Mouse (Mus musculus) kidney, embryonic 14.5 days (tissue): Measurements from ENCODE around the gene H3f3b. TPM values are rescaled to one million over a fixed set of nuclear protein-coding genes. Genes with fewer than 3 reads are reported as not detected.

Source experiments
- ATAC-seq: fragments of 200-750 bp; cut with Nextera tagmentation; 2 replicates; pipeline ENCODE4 v1.8.0; 2017; ENCODE audit warnings: moderate number of reproducible peaks, mild to moderate bottlenecking, moderate TSS enrichment, moderate library complexity; ENCODE audit not compliant: low FRiP score, low TSS enrichment
- H3K27ac ChIP-seq: fragments of 300-500 bp; sonication (generic); 2 replicates; pipeline ENCODE4 v1.5.1; 2014; ENCODE audit warnings: low read depth, mild to moderate bottlenecking, low read length, moderate library complexity, mixed read lengths
- H3K27me3 ChIP-seq: fragments of 300-500 bp; sonication (generic); 2 replicates; pipeline ENCODE4 v1.6.1; 2014; ENCODE audit warnings: mild to moderate bottlenecking, low read length; ENCODE audit not compliant: control insufficient read depth, insufficient read depth
- H3K36me3 ChIP-seq: fragments of 300-500 bp; sonication (generic); 2 replicates; pipeline ENCODE4 v1.6.1; 2014; ENCODE audit warnings: low read length, mixed read lengths; ENCODE audit not compliant: control insufficient read depth, insufficient read depth
- H3K4me1 ChIP-seq: fragments of 300-500 bp; sonication (generic); 2 replicates; pipeline ENCODE4 v1.6.1; 2014; ENCODE audit warnings: low read length, mixed read lengths; ENCODE audit not compliant: control insufficient read depth, insufficient read depth
- H3K4me2 ChIP-seq: fragments of 300-500 bp; sonication (generic); replicated peaks from 2 replicates; pipeline ENCODE4 v1.6.1; 2014; ENCODE audit warnings: low read depth, mild to moderate bottlenecking, low read length
- H3K4me3 ChIP-seq: fragments of 300-500 bp; sonication (generic); 2 replicates; pipeline ENCODE4 v1.5.1; 2014; ENCODE audit warnings: mild to moderate bottlenecking, low read length
- H3K9ac ChIP-seq: fragments of 300-500 bp; sonication (generic); 2 replicates; pipeline ENCODE4 v1.6.1; 2014; ENCODE audit warnings: low read depth, mild to moderate bottlenecking, low read length, moderate library complexity
- H3K9me3 ChIP-seq: fragments of 300-500 bp; sonication (generic); 2 replicates; pipeline ENCODE4 v1.6.1; 2016; ENCODE audit warnings: low read length; ENCODE audit not compliant: control insufficient read depth
- WGBS: fragments of 180-500 bp; shearing (Covaris S2); extraction: QIAGEN DNeasy Blood & Tissue Kit; methylation state at CpG from one replicate; pipeline ENCODE4 v1.1.7; 2014; 5-methylcytosine and 5-hydroxymethylcytosine counted together
- polyA plus RNA-seq: library from polyadenylated mRNA; unstranded; fragments of >200 nt; fragmentation: Nextera tagmentation; extraction: Ambion mirVana; gene quantifications from 2 replicates; pipeline ENCODE4 v1.2.1, GENCODE M21; 2014

The H3f3b gene
- polyA plus RNA-seq, 1 experiment from 2014 or later = 1,881 TPM

GRCm38 (mm10) chr11:116037826-116038225, 10.1 kb upstream of the H3f3b start:
- Histone ChIP-seq H3K27ac (no peak overlapping the region), H3K4me1 (0 out of 2 replicates have a peak, but pooled peaks cover under 1% of the 10 kb centered on the region), H3K27me3 (no peaks in the 10 kb centered on the region), H3K9ac (no peak overlapping the region), H3K36me3 (peaks cover 35% of the 10 kb centered on the region), H3K4me2 (no peak overlapping the region), H3K9me3 (no peaks in the 10 kb centered on the region), H3K4me3 (no peak overlapping the region)
- ATAC-seq = no peak
- 91% methylated on average over 9 of the region's 9 CpGs for WGBS

GRCm38 (mm10) chr11:116036671-116037070, 8.9 kb upstream of the H3f3b start:
- no peak for ATAC-seq
- Histone ChIP-seq H3K9me3 (no peaks in the 10 kb centered on the region), H3K36me3 (peaks cover 34% of the 10 kb centered on the region), H3K27ac (no peak overlapping the region), H3K4me2 (no peak overlapping the region), H3K4me1 (peaks cover 6% of the 10 kb centered on the region), H3K27me3 (no peaks in the 10 kb centered on the region), H3K4me3 (no peak overlapping the region), H3K9ac (no peak overlapping the region)
- WGBS = 55% methylated on average over 3 of the region's 3 CpGs

- Histone ChIP-seq H3K4me3 (no peak overlapping the region), H3K27me3 (no peaks in the 10 kb centered on the region), H3K9me3 (no peaks in the 10 kb centered on the region), H3K9ac (no peak overlapping the region), H3K27ac (no peak overlapping the region), H3K36me3 (peaks cover 22% of the 10 kb centered on the region), H3K4me1 (peaks cover 15% of the 10 kb centered on the region), H3K4me2 (no peak overlapping the region)
- ATAC-seq = no peak
- 94% methylated on average over 6 of the region's 6 CpGs for WGBS
These were observed 6.8 kb upstream of the H3f3b start for GRCm38 (mm10) chr11:116034584-116034983.

GRCm38 (mm10) chr11:116030898-116031845, 3.4 kb upstream of the H3f3b start:
- WGBS = 25% methylated on average over 14 of the region's 14 CpGs
- ATAC-seq = peak; percentile 20
- peak overlapping the region; percentile 66 for H3K4me3 ChIP-seq
- H3K27ac ChIP-seq = peak overlapping the region; percentile 97
- H3K27me3 ChIP-seq = no peaks in the 10 kb centered on the region
- H3K9ac ChIP-seq = peak overlapping the region; percentile 86
- H3K4me1 ChIP-seq = peaks cover 18% of the 10 kb centered on the region
- no peaks in the 10 kb centered on the region for H3K9me3 ChIP-seq
- peak overlapping the region; percentile 87 for H3K4me2 ChIP-seq
- peaks cover 11% of the 10 kb centered on the region for H3K36me3 ChIP-seq

GRCm38 (mm10) chr11:116030088-116030897, 2.5 kb upstream of the H3f3b start, which contains the start of gene Unk:
Unk (plus strand) TSS chr11:116030322.
- ATAC-seq = peak; percentile 95
- Histone ChIP-seq H3K4me2 (peak within 1 kb of the TSS; percentile 87), H3K4me3 (peak within 1 kb of the TSS; percentile 66), H3K9ac (peak within 1 kb of the TSS; percentile 86), H3K27me3 (no peaks in the 10 kb centered on the region), H3K4me1 (peaks cover 18% of the 10 kb centered on the region), H3K36me3 (peaks cover 11% of the 10 kb centered on the region), H3K27ac (peak within 1 kb of the TSS; percentile 97), H3K9me3 (no peaks in the 10 kb centered on the region)
- WGBS = under 1% methylated on average over 62 of the region's 67 CpGs

- ATAC-seq = no peak
- Histone ChIP-seq H3K27me3 (no peaks in the 10 kb centered on the region), H3K9me3 (no peaks in the 10 kb centered on the region), H3K4me1 (peaks cover 20% of the 10 kb centered on the region), H3K27ac (peak overlapping the region; percentile 12; the same call in 1 of the 2 replicates), H3K4me2 (peak overlapping the region; percentile 58), H3K36me3 (peaks cover 3% of the 10 kb centered on the region; the same call in 1 of the 2 replicates), H3K9ac (peak overlapping the region; percentile 86; the same call in 1 of the 2 replicates), H3K4me3 (peak overlapping the region; percentile 66)
- 84% methylated on average over 6 of the region's 6 CpGs for WGBS
These were observed 1.5 kb upstream of the H3f3b start for GRCm38 (mm10) chr11:116029086-116029865.

GRCm38 (mm10) chr11:116028177-116028865, 559 bp upstream of the H3f3b start:
- no peak overlapping the region for H3K4me2 ChIP-seq
- no peak for ATAC-seq

More at GRCm38 (mm10) chr11:116028177-116028865, 559 bp upstream of the H3f3b start:
- Histone ChIP-seq H3K9me3 (no peaks in the 10 kb centered on the region), H3K27me3 (no peaks in the 10 kb centered on the region), H3K4me3 (no peak overlapping the region), H3K4me1 (peaks cover 20% of the 10 kb centered on the region), H3K27ac (no peak overlapping the region), H3K36me3 (peaks cover 1% of the 10 kb centered on the region; the same call in 1 of the 2 replicates), H3K9ac (no peak overlapping the region)
- 82% methylated on average over 9 of the region's 9 CpGs for WGBS
